In the genomic region with DNA sequence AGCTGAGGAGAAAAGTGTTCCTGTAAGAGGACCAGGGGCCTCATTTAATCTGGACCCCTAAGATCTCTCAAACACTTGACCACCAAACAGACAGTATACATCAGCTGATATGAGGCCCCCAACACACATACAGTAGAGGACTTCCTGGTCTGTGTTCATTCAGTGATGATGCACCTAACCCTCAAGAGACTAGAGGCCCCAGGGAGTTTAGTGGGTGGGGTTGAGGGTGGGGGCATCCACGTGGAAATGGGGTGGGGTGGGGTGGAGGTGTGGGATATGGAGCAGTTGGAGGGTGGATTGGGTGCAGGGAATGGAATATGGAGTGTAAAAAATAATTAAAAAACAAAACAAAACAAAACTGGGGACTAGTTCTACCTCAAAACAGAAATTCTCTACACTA, we compare ENCODE assay signal across 22 mouse cellular contexts. TPM values are rescaled to one million over a fixed set of nuclear protein-coding genes. Genes with fewer than 3 reads are reported as not detected.
DNase-seq lines count a peak whose midpoint lies in the region; ATAC-seq and TF ChIP-seq lines count a peak whose summit lies in the region.
"Had no signal": no experiment of that assay in that cellular context is flagged by ENCODE, and none has a peak within 500 bp of the region (broad histone marks: within the 10 kb centered on the region; RNA-seq: fewer than 3 reads in every experiment).

No protein-coding gene starts in this region.

- no peaks in the 10 kb centered on the region for H3K36me3 ChIP-seq in spleen, adult 2 months (ENCODE audit: control insufficient read depth, insufficient read depth, low read length)
- peaks cover 7% of the 10 kb centered on the region for H3K36me3 ChIP-seq in splenic B cell, adult 2 months (ENCODE audit: control insufficient read depth, insufficient read depth, low read length, poor library complexity, severe bottlenecking)
- H3K36me3 ChIP-seq in hindbrain, embryonic 12.5 days = no peaks in the 10 kb centered on the region
- H3K36me3 ChIP-seq: embryonic facial prominence, embryonic 10.5 days; embryonic facial prominence, embryonic 12.5 days; forebrain, embryonic 15.5 days; G1E had no signal

- no peak for ATAC-seq in hindbrain, embryonic 12.5 days (ENCODE audit: low FRiP score)
- ATAC-seq: activated CD4-positive, CD25-positive, alpha-beta regulatory T cell, adult 4 months; forebrain, embryonic 13.5 days; forebrain, embryonic 15.5 days; forebrain, postnatal 0 days; Patski had no signal

- no peak for TF ChIP-seq CTCF in spleen, adult 2 months (IDR thresholded peaks at IDR 0.05; ENCODE audit: extremely low read depth, insufficient read depth, insufficient read length, insufficient replicate concordance)

- H3K9ac ChIP-seq in hindbrain, embryonic 12.5 days = no peak overlapping the region
- H3K9ac ChIP-seq: embryonic facial prominence, embryonic 12.5 days; forebrain, embryonic 13.5 days; forebrain, embryonic 15.5 days; forebrain, postnatal 0 days had no signal

- TF ChIP-seq POLR2A in spleen, adult 2 months (IDR thresholded peaks at IDR 0.05; ENCODE audit: low read depth, low read length) = no peak

- peak overlapping the region; percentile 82; the same call in 1 of the 2 replicates for H3K27ac ChIP-seq in spleen, adult 2 months (ENCODE audit: insufficient read depth, low read length)
- H3K27ac ChIP-seq in hindbrain, embryonic 12.5 days = no peak overlapping the region
- H3K27ac ChIP-seq: embryonic facial prominence, embryonic 10.5 days; embryonic facial prominence, embryonic 12.5 days; forebrain, embryonic 13.5 days; forebrain, embryonic 15.5 days had no signal

- H3K27me3 ChIP-seq in spleen, adult 2 months (ENCODE audit: control insufficient read depth, insufficient read depth, low read length) = no peaks in the 10 kb centered on the region
- H3K27me3 ChIP-seq in splenic B cell, adult 2 months (ENCODE audit: control insufficient read depth, insufficient read depth, low read length, poor library complexity, severe bottlenecking) = no peaks in the 10 kb centered on the region
- no peaks in the 10 kb centered on the region for H3K27me3 ChIP-seq in hindbrain, embryonic 12.5 days
- H3K27me3 ChIP-seq: embryonic facial prominence, embryonic 12.5 days; forebrain, embryonic 13.5 days; forebrain, embryonic 15.5 days; Patski had no signal

- H3K9me3 ChIP-seq in hindbrain, embryonic 12.5 days (replicated peaks) = no peaks in the 10 kb centered on the region
- H3K9me3 ChIP-seq: embryonic facial prominence, embryonic 10.5 days; embryonic facial prominence, embryonic 12.5 days; forebrain, embryonic 13.5 days; forebrain, embryonic 15.5 days; G1E had no signal

- WGBS in spleen, adult 2 months = 36% methylated on average over 1 of the region's 1 CpGs
- WGBS in hindbrain, embryonic 12.5 days = 42% methylated on average over 1 of the region's 1 CpGs

- no peak overlapping the region for H3K4me2 ChIP-seq in hindbrain, embryonic 12.5 days (replicated peaks)
- H3K4me2 ChIP-seq: embryonic facial prominence, embryonic 12.5 days; forebrain, embryonic 13.5 days; forebrain, embryonic 15.5 days had no signal

- H3K4me1 ChIP-seq in spleen, adult 2 months (ENCODE audit: control insufficient read depth, insufficient read depth, insufficient read length) = peaks cover 4% of the 10 kb centered on the region
- H3K4me1 ChIP-seq in hindbrain, embryonic 12.5 days = no peaks in the 10 kb centered on the region
- H3K4me1 ChIP-seq: embryonic facial prominence, embryonic 10.5 days had no signal

- no peak overlapping the region for H3K4me3 ChIP-seq in spleen, adult 2 months (ENCODE audit: extremely low read depth, insufficient read depth, insufficient read length)
- no peak overlapping the region for H3K4me3 ChIP-seq in hindbrain, embryonic 12.5 days
- H3K4me3 ChIP-seq: embryonic facial prominence, embryonic 10.5 days; embryonic facial prominence, embryonic 12.5 days; forebrain, embryonic 13.5 days; forebrain, embryonic 15.5 days had no signal

- peak; percentile 23 to 31 for DNase-seq in spleen, adult 2 months (ENCODE audit: low read depth in 1 of 2, low spot score in 2 of 2)
- no peak for DNase-seq in spleen, adult 12 weeks (ENCODE audit: low spot score)
- peak; percentile 59 to 66 for DNase-seq in B cell, adult 2 months
- peak; percentile 59 for DNase-seq in splenic B cell, adult 2 months (ENCODE audit: low read depth, low spot score)
- DNase-seq: adrenal gland, adult 8-10 months; adrenal gland, postnatal 14 days; adrenal gland, postnatal 36 days; cerebellum, adult 11-12 months; cerebellum, adult 2 months; cerebellum, adult 9-10 months; cerebellum, postnatal 10 days; cerebellum, postnatal 25 days; forebrain, postnatal 0 days had no signal

RNA-seq across cellular contexts. Expression of a gene that starts 23.3 kb away (rescaled TPM):
- polyA plus RNA-seq in spleen, adult 2 months (2012; rRNA removed) = 17.8 and 23.4 TPM in 2 replicates
- 0.49 and 0.61 TPM in 2 replicates for polyA plus RNA-seq in hindbrain, embryonic 12.5 days (2016; fragmentation: Nextera tagmentation; extraction: Ambion mirVana)
- polyA plus RNA-seq: C2C12, G1E had no signal

Comparison
In these comparisons a context has a peak if more than half of its experiments do, and no peak if none do; other contexts are left out.
1. RNA of a gene that starts 23.3 kb away (polyA plus RNA-seq): 17.8 to 23.4 TPM in spleen, adult 2 months; 0.49 to 0.61 TPM in hindbrain, embryonic 12.5 days; every median in the first group is over 10 times any median in the second.